Mouse (Mus musculus) CH12.LX (cell line): ENCODE data around the gene Cd99l2. TPM values are rescaled to one million over a fixed set of nuclear protein-coding genes. Genes with fewer than 3 reads are reported as not detected.

Experiments used
- DNase-seq: peaks from one replicate; pipeline ENCODE4 v3.0.0-alpha.2; 2013; ENCODE audit errors: extremely low read depth
- H3K27ac ChIP-seq: 2 replicates; pipeline ENCODE4 v1.5.1; 2012; ENCODE audit warnings: low read depth, mild to moderate bottlenecking, control low read depth, moderate library complexity; ENCODE audit not compliant: insufficient read depth
- H3K27me3 ChIP-seq: replicated peaks from 2 replicates; pipeline ENCODE3; 2012; ENCODE audit warnings: inconsistent platforms
- H3K36me3 ChIP-seq, 2 experiments: replicated peaks in 1 of 2; 2 replicates each; pipeline versions ENCODE3 to v1.6.1; 2012; ENCODE audit warnings: inconsistent platforms in 1 of 2, low read length in 1 of 2, mild to moderate bottlenecking in 1 of 2, mixed read lengths in 1 of 2, moderate library complexity in 1 of 2; ENCODE audit not compliant: control insufficient read depth in 1 of 2, insufficient read depth in 1 of 2
- H3K4me1 ChIP-seq, 2 experiments: 2 replicates each; pipeline ENCODE4 v1.6.1; 2012; ENCODE audit warnings: inconsistent platforms in 1 of 2, moderate library complexity in 1 of 2; ENCODE audit not compliant: insufficient read depth in 2 of 2, control insufficient read depth in 1 of 2
- H3K4me2 ChIP-seq: 2 replicates; pipeline ENCODE4 v1.6.1; 2012; ENCODE audit warnings: low read depth, mild to moderate bottlenecking, control low read depth; ENCODE audit not compliant: poor library complexity, insufficient read depth, severe bottlenecking
- H3K4me3 ChIP-seq, 3 experiments: fragments of 150-350 bp in 1 of 3; sonication (generic) in 1 of 3; replicated peaks in 1 of 3; 2 replicates each; pipeline versions ENCODE3 to v1.5.1; 2011 to 2012; ENCODE audit warnings: low read depth in 2 of 3, low read length in 2 of 3, mild to moderate bottlenecking in 2 of 3, moderate library complexity in 2 of 3, control low read depth in 1 of 3, improper control_type of control experiment in 1 of 3, inconsistent platforms in 1 of 3, mixed read lengths in 1 of 3; ENCODE audit not compliant: poor library complexity in 1 of 3
- H3K79me2 ChIP-seq: replicated peaks from 2 replicates; pipeline ENCODE4 v1.6.1; 2012; ENCODE audit warnings: mild to moderate bottlenecking, moderate library complexity; ENCODE audit not compliant: control insufficient read depth, poor library complexity, insufficient read depth, severe bottlenecking; ENCODE audit errors: extremely low read depth
- H3K9ac ChIP-seq: 2 replicates; pipeline ENCODE4 v1.6.1; 2012; ENCODE audit warnings: low read depth, mild to moderate bottlenecking, control low read depth, moderate library complexity; ENCODE audit not compliant: insufficient read depth
- H3K9me3 ChIP-seq: replicated peaks from 2 replicates; pipeline ENCODE3; 2012; ENCODE audit warnings: low read length, inconsistent platforms, mixed read lengths
- BHLHE40 ChIP-seq: IDR thresholded peaks from 2 replicates; pipeline ENCODE4 v1.6.1; 2011; ENCODE audit warnings: mild to moderate bottlenecking, low read depth, low read length, improper control_type of control experiment
- CHD2 ChIP-seq: IDR thresholded peaks from 2 replicates; pipeline ENCODE4 v1.6.1; 2011; ENCODE audit warnings: low read length, improper control_type of control experiment
- EP300 ChIP-seq: IDR thresholded peaks from 2 replicates; pipeline ENCODE4 v1.6.1; 2011; ENCODE audit warnings: low read length, improper control_type of control experiment
- IRF4 ChIP-seq: IDR thresholded peaks from 2 replicates; pipeline ENCODE4 v1.6.1; 2014; ENCODE audit warnings: low read depth, mild to moderate bottlenecking, inconsistent platforms, low read length, improper control_type of control experiment
- JUND ChIP-seq: conservative IDR thresholded peaks from 2 replicates; pipeline ENCODE4 v1.6.1; 2011; ENCODE audit warnings: low read depth, low read length, improper control_type of control experiment
- KAT2A ChIP-seq: IDR thresholded peaks from 2 replicates; pipeline ENCODE4 v1.6.1; 2012; ENCODE audit warnings: low read length, improper control_type of control experiment, inconsistent platforms; ENCODE audit not compliant: insufficient replicate concordance
- MAFK ChIP-seq: IDR thresholded peaks from 2 replicates; pipeline ENCODE4 v1.6.1; 2011; ENCODE audit warnings: low read length, improper control_type of control experiment; ENCODE audit not compliant: insufficient replicate concordance
- MAX ChIP-seq: IDR thresholded peaks from 2 replicates; pipeline ENCODE4 v1.6.1; 2011; ENCODE audit warnings: low read length, improper control_type of control experiment
- MXI1 ChIP-seq: IDR thresholded peaks from 2 replicates; pipeline ENCODE4 v1.6.1; 2011; ENCODE audit warnings: mild to moderate bottlenecking, low read depth, low read length, improper control_type of control experiment
- RAD21 ChIP-seq: IDR thresholded peaks from 2 replicates; pipeline ENCODE4 v1.6.1; 2011; ENCODE audit warnings: low read depth, mild to moderate bottlenecking, low read length, improper control_type of control experiment, moderate library complexity
- TBP ChIP-seq: conservative IDR thresholded peaks from 2 replicates; pipeline ENCODE4 v1.6.1; 2011; ENCODE audit warnings: low read depth, low read length, improper control_type of control experiment
- ZKSCAN1 ChIP-seq: IDR thresholded peaks from 2 replicates; pipeline ENCODE4 v1.6.1; 2012; ENCODE audit warnings: low read depth, inconsistent platforms, low read length, improper control_type of control experiment, borderline replicate concordance
- ZMIZ1 ChIP-seq: IDR thresholded peaks from 2 replicates; pipeline ENCODE4 v1.6.1; 2012; ENCODE audit warnings: low read depth, mild to moderate bottlenecking, inconsistent platforms, low read length, improper control_type of control experiment
- ZNF384 ChIP-seq: IDR thresholded peaks from 2 replicates; pipeline ENCODE4 v1.6.1; 2012; ENCODE audit warnings: low read depth, low read length, improper control_type of control experiment, inconsistent platforms
- dilution Hi-C: fragments of 300-500 bp; cut with MboI; formaldehyde crosslinking; loops from 2 replicates; pipeline ENCODE4 v1.14.3; 2020; ENCODE audit warnings: low sequenced_read_pairs; ENCODE audit not compliant: extremely low pct_unique_long_range_greater_than_20kb, extremely low pct_ligation_motif_present
- in situ Hi-C: fragments of 300-500 bp; cut with MboI; formaldehyde crosslinking; loops from 3 replicates; pipeline ENCODE4 v1.14.3; 2019; ENCODE audit warnings: low sequenced_read_pairs, low pct_ligation_motif_present, low pct_unique_long_range_greater_than_20kb, mixed read lengths
- polyA plus RNA-seq: library from polyadenylated mRNA; unstranded; fragments of >175 nt; gene quantifications from 2 replicates; pipeline ENCODE4 v1.2.1, GENCODE M21; 2012; ENCODE audit warnings: low read depth; ENCODE audit not compliant: insufficient read length
- total RNA-seq, 2 experiments: library from RNA; depleted of rRNA; stranded (reverse); fragments of 300-350 nt in 1 of 2; fragments of >200 nt in 1 of 2; gene quantifications; 2 replicates each; pipeline ENCODE4 v1.2.3; 2012 to 2014

Cd99l2 gene
- total and polyA plus RNA-seq, 3 experiments, result 9.9 to 13.7 (median 10.4) TPM

GRCm38 (mm10) chrX:71482244-71482643 is 10.4 kb downstream of the Cd99l2 start:
- H3K9me3 ChIP-seq, result no peaks in the 10 kb centered on the region
- H3K79me2 ChIP-seq, result no peaks in the 10 kb centered on the region
- TF ChIP-seq ZKSCAN1 (no peak), CHD2 (no peak)
- H3K4me1 ChIP-seq, result peaks cover 2% of the 10 kb centered on the region in 2 experiments; a peak in 1 of 4 replicates
- no peak for DNase-seq
- no peak overlapping the region for H3K4me3 ChIP-seq
- H3K36me3 ChIP-seq, result peaks cover 0 to 4% of the 10 kb centered on the region in 2 experiments
- H3K27ac ChIP-seq, result no peak overlapping the region
- no peak overlapping the region for H3K9ac ChIP-seq
- no peaks in the 10 kb centered on the region for H3K27me3 ChIP-seq
- in situ Hi-C loops (no loop called here), dilution Hi-C loops (no loop called here)
- no peak overlapping the region for H3K4me2 ChIP-seq

- peaks cover 0 to 6% of the 10 kb centered on the region in 2 experiments for H3K36me3 ChIP-seq
- in situ Hi-C loops, result no loop called here
- peaks cover 6 to 23% of the 10 kb centered on the region in 2 experiments for H3K4me1 ChIP-seq
- H3K4me3 ChIP-seq, result no peak overlapping the region
- no peaks in the 10 kb centered on the region for H3K79me2 ChIP-seq
- H3K9me3 ChIP-seq, result no peaks in the 10 kb centered on the region
- H3K9ac ChIP-seq, result no peak overlapping the region
- TF ChIP-seq RAD21 (no peak), BHLHE40 (0 out of 2 replicates have a peak, but pooled peaks have one; percentile 13), MAX (no peak), ZKSCAN1 (no peak), EP300 (peak; percentile 33; the same call in 1 of the 2 replicates), ZMIZ1 (no peak), MXI1 (no peak)
- H3K4me2 ChIP-seq, result no peak overlapping the region
- no peak overlapping the region for H3K27ac ChIP-seq
- no peaks in the 10 kb centered on the region for H3K27me3 ChIP-seq
- dilution Hi-C loops, result no loop called here
- no peak for DNase-seq
Observed at GRCm38 (mm10) chrX:71475992-71476391, 16.7 kb downstream of the Cd99l2 start.

GRCm38 (mm10) chrX:71475497-71475896 is 17.2 kb downstream of the Cd99l2 start:
- H3K9me3 ChIP-seq, result no peaks in the 10 kb centered on the region
- TF ChIP-seq ZNF384 (no peak), TBP (no peak), MXI1 (no peak), MAFK (no peak), CHD2 (no peak), IRF4 (no peak), ZMIZ1 (no peak), JUND (no peak), KAT2A (no peak)
- no peak overlapping the region for H3K9ac ChIP-seq
- H3K79me2 ChIP-seq, result no peaks in the 10 kb centered on the region
- in situ Hi-C loops, result no loop called here
- no peak overlapping the region for H3K4me3 ChIP-seq
- dilution Hi-C loops, result no loop called here
- no peak overlapping the region for H3K4me2 ChIP-seq
- peaks cover 6 to 23% of the 10 kb centered on the region in 2 experiments for H3K4me1 ChIP-seq
- peaks cover 0 to 6% of the 10 kb centered on the region in 2 experiments for H3K36me3 ChIP-seq
- H3K27me3 ChIP-seq, result no peaks in the 10 kb centered on the region
- no peak for DNase-seq
- H3K27ac ChIP-seq, result no peak overlapping the region
